Mouse (Mus musculus) midbrain, embryonic 11.5 days (tissue): Measurements from ENCODE around the gene Nhlh2. TPM values are rescaled to one million over a fixed set of nuclear protein-coding genes. Genes with fewer than 3 reads are reported as not detected.
A peak's percentile ranks its signal among the peaks of the same experiment; 100 is the strongest.

Experiments used
- ATAC-seq: fragments of 200-750 bp; cut with Nextera tagmentation; 2 replicates; pipeline ENCODE4 v1.8.0; 2017; ENCODE audit warnings: moderate TSS enrichment, moderate library complexity; ENCODE audit not compliant: low FRiP score
- DNase-seq: peaks from one replicate; pipeline ENCODE4 v3.0.0; 2015; ENCODE audit warnings: low spot score; ENCODE audit errors: missing footprints
- H3K27ac ChIP-seq: fragments of 300-500 bp; sonication (generic); 2 replicates; pipeline ENCODE4 v1.5.1; 2014; ENCODE audit warnings: low read depth, low read length
- H3K27me3 ChIP-seq: fragments of 300-500 bp; sonication (generic); 2 replicates; pipeline ENCODE4 v1.6.1; 2014; ENCODE audit warnings: mild to moderate bottlenecking, low read length, moderate library complexity, mixed read lengths; ENCODE audit not compliant: control insufficient read depth, insufficient read depth
- H3K36me3 ChIP-seq: fragments of 300-500 bp; sonication (generic); 2 replicates; pipeline ENCODE4 v1.6.1; 2014; ENCODE audit warnings: mild to moderate bottlenecking, low read length, moderate library complexity, mixed read lengths; ENCODE audit not compliant: control insufficient read depth, insufficient read depth
- H3K4me1 ChIP-seq: fragments of 300-500 bp; sonication (generic); 2 replicates; pipeline ENCODE4 v1.6.1; 2014; ENCODE audit warnings: low read length; ENCODE audit not compliant: control insufficient read depth, insufficient read depth
- H3K4me2 ChIP-seq: fragments of 300-500 bp; sonication (generic); 2 replicates; pipeline ENCODE4 v1.6.1; 2014; ENCODE audit warnings: mild to moderate bottlenecking, moderate library complexity
- H3K4me3 ChIP-seq: fragments of 300-500 bp; sonication (generic); 2 replicates; pipeline ENCODE4 v1.5.1; 2014; ENCODE audit warnings: low read depth, low read length
- H3K9ac ChIP-seq: fragments of 300-500 bp; sonication (generic); 2 replicates; pipeline ENCODE4 v1.6.1; 2014; ENCODE audit warnings: low read length
- H3K9me3 ChIP-seq: fragments of 300-500 bp; sonication (generic); 2 replicates; pipeline ENCODE4 v1.6.1; 2016; ENCODE audit warnings: low read length; ENCODE audit not compliant: control insufficient read depth
- WGBS: fragments of 180-500 bp; shearing (Covaris S2); extraction: QIAGEN DNeasy Blood & Tissue Kit; methylation state at CpG from one replicate; pipeline ENCODE4 v1.1.7; 2014; 5-methylcytosine and 5-hydroxymethylcytosine counted together
- polyA plus RNA-seq: library from polyadenylated mRNA; unstranded; fragments of >200 nt; fragmentation: Nextera tagmentation; extraction: Ambion mirVana; gene quantifications from 2 replicates; pipeline ENCODE4 v1.2.1, GENCODE M21; 2014

The Nhlh2 gene
- polyA plus RNA-seq, 1 experiment from 2014 or later = 100 TPM

DNA sequence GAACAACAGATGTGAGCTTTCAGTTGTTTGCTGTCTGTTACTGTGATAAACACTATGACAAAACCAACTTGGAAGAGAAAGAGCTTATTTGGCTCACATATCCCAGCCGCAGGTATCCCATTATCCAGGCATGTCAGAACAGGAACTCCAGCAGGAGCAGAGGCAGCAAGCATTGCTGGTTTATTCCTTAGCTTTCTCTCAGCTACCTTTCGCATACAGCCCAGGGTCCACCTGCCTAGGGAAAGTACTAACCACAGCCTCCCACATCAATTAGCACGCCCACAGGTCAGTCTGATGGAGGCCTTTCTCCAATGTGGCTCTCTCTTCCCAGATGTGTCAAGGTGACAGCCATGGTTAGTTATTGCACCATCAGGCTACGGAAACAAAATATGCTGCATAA lies 31.8 kb downstream of the Nhlh2 start:
- Histone ChIP-seq H3K9me3 (no peaks in the 10 kb centered on the region; the same call in 1 of the 2 replicates), H3K4me2 (no peak overlapping the region), H3K27ac (no peak overlapping the region), H3K4me3 (no peak overlapping the region), H3K4me1 (no peaks in the 10 kb centered on the region), H3K27me3 (no peaks in the 10 kb centered on the region), H3K36me3 (no peaks in the 10 kb centered on the region), H3K9ac (no peak overlapping the region)
- WGBS = 92% methylated on average over 4 of the region's 4 CpGs
- DNase-seq (no peak), ATAC-seq (no peak)

DNA sequence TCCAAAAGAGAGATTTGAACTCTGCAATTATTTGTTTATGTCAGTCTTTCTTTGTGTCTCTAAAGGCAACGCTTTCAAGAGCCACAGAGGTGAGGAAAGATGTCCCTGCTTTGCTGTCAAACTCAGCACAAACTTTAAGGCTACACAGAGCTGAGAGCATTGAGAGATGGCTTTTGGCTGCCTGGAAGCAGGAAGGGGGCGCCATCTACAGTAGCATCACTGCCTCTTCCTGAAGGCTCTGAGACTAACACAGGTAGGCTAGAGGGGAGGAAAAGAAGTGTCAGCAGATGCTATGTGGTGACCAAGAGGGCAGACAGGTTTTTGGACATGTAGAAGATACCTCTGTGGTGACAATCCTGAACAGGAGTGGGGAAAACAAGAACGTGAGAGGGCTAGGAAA lies 35.2 kb downstream of the Nhlh2 start:
- Histone ChIP-seq H3K9me3 (no peaks in the 10 kb centered on the region), H3K27me3 (no peaks in the 10 kb centered on the region), H3K9ac (no peak overlapping the region), H3K36me3 (no peaks in the 10 kb centered on the region), H3K4me3 (no peak overlapping the region), H3K4me1 (no peaks in the 10 kb centered on the region), H3K27ac (no peak overlapping the region), H3K4me2 (no peak overlapping the region)
- ATAC-seq (no peak), DNase-seq (no peak)
- 27% methylated on average over 3 of the region's 3 CpGs for WGBS

GRCm38 (mm10) chr3:102047532-102047931 lies 37.7 kb downstream of the Nhlh2 start:
- H3K4me1 ChIP-seq = no peaks in the 10 kb centered on the region
- H3K9me3 ChIP-seq = no peaks in the 10 kb centered on the region
- no peak overlapping the region for H3K27ac ChIP-seq
- no peak overlapping the region for H3K9ac ChIP-seq
- WGBS = 90% methylated on average over 2 of the region's 2 CpGs
- H3K4me2 ChIP-seq = no peak overlapping the region
- H3K4me3 ChIP-seq = no peak overlapping the region
- H3K27me3 ChIP-seq = no peaks in the 10 kb centered on the region
- DNase-seq (no peak), ATAC-seq (no peak)
- H3K36me3 ChIP-seq = no peaks in the 10 kb centered on the region

DNA sequence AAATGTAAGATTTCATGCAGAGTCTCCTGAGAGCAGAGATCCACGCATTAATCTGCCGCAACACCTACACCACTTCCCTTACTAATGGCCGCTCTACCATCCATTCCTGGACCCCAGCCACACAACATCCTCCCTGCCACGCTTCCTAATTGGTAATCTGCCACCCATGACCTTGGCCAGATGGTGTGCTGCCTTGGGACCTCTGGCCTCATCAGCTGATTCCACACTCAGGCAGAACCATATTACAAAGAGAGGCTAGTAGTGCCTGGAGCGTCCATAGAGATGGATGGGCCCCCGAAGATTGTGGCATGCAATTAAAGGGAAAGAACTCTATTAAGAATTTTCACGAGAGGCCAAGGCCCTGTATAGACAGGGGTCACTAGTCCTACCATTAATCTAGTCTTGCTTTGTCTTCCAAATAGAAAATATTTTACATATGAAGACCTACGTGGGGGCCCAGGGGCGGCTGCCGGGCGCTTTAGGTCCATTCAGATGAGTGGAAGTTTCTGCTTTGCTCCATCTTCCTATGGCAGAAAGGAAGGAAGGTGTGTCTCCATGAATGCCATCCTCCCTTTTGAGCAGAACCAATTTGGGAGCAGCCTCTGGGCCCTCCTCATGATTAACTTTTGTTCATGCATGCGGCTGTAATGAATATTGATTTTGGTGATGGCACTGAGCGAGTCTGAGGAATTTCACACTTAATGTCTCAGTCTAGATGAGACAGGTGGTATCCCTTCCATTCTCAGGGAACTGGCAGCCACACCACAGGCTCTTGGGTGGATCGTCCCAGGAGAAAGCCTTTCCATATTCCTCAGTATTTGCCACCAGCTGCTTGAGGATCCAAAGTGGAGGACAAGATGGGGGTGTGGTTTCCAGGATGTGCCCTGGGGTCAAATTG lies 39.6 kb downstream of the Nhlh2 start:
- Histone ChIP-seq H3K27me3 (no peaks in the 10 kb centered on the region), H3K4me2 (no peak overlapping the region), H3K4me1 (peaks cover 8% of the 10 kb centered on the region), H3K9me3 (no peaks in the 10 kb centered on the region), H3K4me3 (no peak overlapping the region), H3K9ac (no peak overlapping the region), H3K27ac (peak overlapping the region; percentile 38; the same call in 1 of the 2 replicates), H3K36me3 (no peaks in the 10 kb centered on the region)
- DNase-seq (no peak), ATAC-seq (peak; percentile 78)
- 69% methylated on average over 14 of the region's 14 CpGs for WGBS

DNA sequence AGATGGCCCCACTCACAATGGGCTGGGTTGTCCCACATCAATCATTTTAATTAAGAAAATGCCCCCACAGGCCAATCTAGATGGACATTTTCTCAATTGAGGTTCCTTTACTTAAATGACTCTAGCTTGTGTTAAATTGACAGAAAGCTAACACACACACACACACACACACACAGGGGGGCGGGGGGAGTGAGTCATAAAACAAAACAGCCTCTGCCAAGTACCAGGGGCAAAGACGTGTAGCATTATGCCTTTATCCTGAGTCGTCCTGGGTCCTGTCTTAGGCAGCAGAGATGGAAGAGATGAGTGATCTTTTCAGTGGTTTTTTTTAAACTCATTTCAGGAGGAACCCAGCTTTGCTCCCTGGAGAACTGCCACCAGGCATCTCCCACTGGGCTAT lies 42.2 kb downstream of the Nhlh2 start:
- Histone ChIP-seq H3K4me3 (no peak overlapping the region), H3K36me3 (no peaks in the 10 kb centered on the region), H3K4me1 (peaks cover 15% of the 10 kb centered on the region), H3K9ac (no peak overlapping the region), H3K9me3 (no peaks in the 10 kb centered on the region), H3K4me2 (no peak overlapping the region), H3K27ac (no peak overlapping the region), H3K27me3 (no peaks in the 10 kb centered on the region)
- 71% methylated on average over 3 of the region's 3 CpGs for WGBS
- DNase-seq (no peak), ATAC-seq (no peak)

- Histone ChIP-seq H3K4me1 (peaks cover 15% of the 10 kb centered on the region), H3K36me3 (no peaks in the 10 kb centered on the region), H3K27ac (peak overlapping the region; percentile 18; the same call in 1 of the 2 replicates), H3K4me3 (no peak overlapping the region), H3K27me3 (no peaks in the 10 kb centered on the region), H3K9me3 (no peaks in the 10 kb centered on the region), H3K9ac (no peak overlapping the region), H3K4me2 (no peak overlapping the region)
- WGBS = 24% methylated on average over 8 of the region's 8 CpGs
- ATAC-seq (no peak), DNase-seq (no peak)
Measured at GRCm38 (mm10) chr3:102053293-102053692, 43.4 kb downstream of the Nhlh2 start.

GRCm38 (mm10) chr3:102055878-102056277 lies 46.0 kb downstream of the Nhlh2 start:
- peaks cover 15% of the 10 kb centered on the region for H3K4me1 ChIP-seq
- no peak overlapping the region for H3K4me3 ChIP-seq
- H3K4me2 ChIP-seq = no peak overlapping the region
- H3K9me3 ChIP-seq = no peaks in the 10 kb centered on the region
- peak overlapping the region; percentile 60; the same call in 1 of the 2 replicates for H3K27ac ChIP-seq
- no peaks in the 10 kb centered on the region for H3K36me3 ChIP-seq
- no peak for DNase-seq
- no peak overlapping the region for H3K9ac ChIP-seq
- peak; percentile 78 for ATAC-seq
- 12% methylated on average over 4 of the region's 4 CpGs for WGBS
- H3K27me3 ChIP-seq = no peaks in the 10 kb centered on the region

- Histone ChIP-seq H3K27ac (no peak overlapping the region), H3K4me3 (no peak overlapping the region), H3K4me2 (no peak overlapping the region), H3K36me3 (no peaks in the 10 kb centered on the region), H3K27me3 (no peaks in the 10 kb centered on the region), H3K4me1 (peaks cover 7% of the 10 kb centered on the region; the same call in 1 of the 2 replicates), H3K9me3 (no peaks in the 10 kb centered on the region), H3K9ac (no peak overlapping the region)
- 80% methylated on average over 6 of the region's 6 CpGs for WGBS
- no peak for ATAC-seq
- no peak for DNase-seq
Measured at GRCm38 (mm10) chr3:102060065-102060464, 50.2 kb downstream of the Nhlh2 start.

GRCm38 (mm10) chr3:102061923-102062670 lies 52.2 kb downstream of the Nhlh2 start:
- no peaks in the 10 kb centered on the region for H3K36me3 ChIP-seq
- peak overlapping the region; percentile 51; the same call in 1 of the 2 replicates for H3K27ac ChIP-seq
- no peak overlapping the region for H3K4me3 ChIP-seq
- H3K9me3 ChIP-seq = no peaks in the 10 kb centered on the region
- 42% methylated on average over 14 of the region's 14 CpGs for WGBS
- H3K27me3 ChIP-seq = no peaks in the 10 kb centered on the region
- no peaks in the 10 kb centered on the region for H3K4me1 ChIP-seq
- H3K9ac ChIP-seq = no peak overlapping the region
- no peak overlapping the region for H3K4me2 ChIP-seq
- ATAC-seq (peak; percentile 86), DNase-seq (peak; percentile 93)
